10 mouse cellular contexts compared by ENCODE assay signal in genomic region chr7:129791450-129791820, GRCm38 (mm10).
DNase-seq lines count a peak whose midpoint lies in the region; ATAC-seq and TF ChIP-seq lines count a peak whose summit lies in the region.
"Had no signal": no experiment of that assay in that cellular context is flagged by ENCODE, and none has a peak within 500 bp of the region (broad histone marks: within the 10 kb centered on the region; RNA-seq: fewer than 3 reads in every experiment).

No protein-coding gene starts in this region.

- peak; percentile 69 for DNase-seq in forebrain, embryonic 14.5 days (ENCODE audit: low spot score)
- no peak for DNase-seq in forebrain, embryonic 10.5 days (ENCODE audit: extremely low spot score, low spot score)
- DNase-seq in left cerebral cortex, postnatal 4 days: peak; percentile 51
- no peak for DNase-seq in left cerebral cortex, postnatal 25 days (ENCODE audit: low spot score in 2 of 2)
- peak; percentile 74 for DNase-seq in brain, embryonic 14.5 days (ENCODE audit: low read depth)
- DNase-seq: cerebellum, adult 11-12 months; kidney, adult 11 months had no signal

- no peaks in the 10 kb centered on the region for H3K36me3 ChIP-seq in forebrain, embryonic 14.5 days (ENCODE audit: control insufficient read depth, insufficient read depth, low read length)
- no peaks in the 10 kb centered on the region for H3K36me3 ChIP-seq in forebrain, embryonic 10.5 days (replicated peaks)

- no peak for TF ChIP-seq CTCF in brain, embryonic 14.5 days (IDR thresholded peaks at IDR 0.05; ENCODE audit: borderline replicate concordance, extremely low read depth, insufficient read depth, insufficient read length)

- no peak for TF ChIP-seq POLR2A in brain, embryonic 14.5 days (IDR thresholded peaks at IDR 0.05; ENCODE audit: borderline replicate concordance, extremely low read depth, insufficient read depth, insufficient read length, poor library complexity, severe bottlenecking)

- peaks cover 7% of the 10 kb centered on the region; the same call in 1 of the 2 replicates for H3K4me1 ChIP-seq in forebrain, embryonic 14.5 days (ENCODE audit: control insufficient read depth, insufficient read depth, low read length)
- peaks cover 13% of the 10 kb centered on the region for H3K4me1 ChIP-seq in forebrain, embryonic 10.5 days

- peak; percentile 29; the same call in 1 of the 2 replicates for ATAC-seq in forebrain, embryonic 14.5 days
- ATAC-seq in megakaryocyte, adult 5-6 weeks (ENCODE audit: poor library complexity, severe bottlenecking): 0 out of 2 replicates have a peak, but pooled peaks have one; percentile 7
- no peak for ATAC-seq in inflammation-experienced regulatory T-cells, adult 6 months
- ATAC-seq in erythroblast, adult 5-6 weeks (replicated peaks; ENCODE audit: low FRiP score, poor library complexity, severe bottlenecking): no peak

- intact Hi-C loops in left cerebral cortex, postnatal 4 days (cut with DNase I): no loop called here
- intact Hi-C loops in left cerebral cortex, postnatal 25 days (cut with DNase I): no loop called here

- no peak overlapping the region for H3K4me2 ChIP-seq in forebrain, embryonic 14.5 days (ENCODE audit: low read length)

- no peak overlapping the region for H3K27ac ChIP-seq in forebrain, embryonic 14.5 days (ENCODE audit: low read depth, low read length)
- H3K27ac ChIP-seq in forebrain, embryonic 10.5 days: no peak overlapping the region

- H3K9me3 ChIP-seq in forebrain, embryonic 14.5 days (replicated peaks; ENCODE audit: control insufficient read depth, low read length): no peaks in the 10 kb centered on the region
- H3K9me3 ChIP-seq in forebrain, embryonic 10.5 days: no peaks in the 10 kb centered on the region

- 57% methylated on average over 6 of the region's 6 CpGs for WGBS in forebrain, embryonic 14.5 days
- 94% methylated on average over 6 of the region's 6 CpGs for WGBS in forebrain, embryonic 10.5 days

- H3K27me3 ChIP-seq in forebrain, embryonic 14.5 days (replicated peaks; ENCODE audit: control insufficient read depth, insufficient read depth, low read length): no peaks in the 10 kb centered on the region
- H3K27me3 ChIP-seq in forebrain, embryonic 10.5 days (ENCODE audit: poor library complexity, severe bottlenecking): 0 out of 2 replicates have a peak, but pooled peaks cover 6% of the 10 kb centered on the region

- H3K4me3 ChIP-seq in forebrain, embryonic 14.5 days (ENCODE audit: low read depth, low read length): no peak overlapping the region
- no peak overlapping the region for H3K4me3 ChIP-seq in forebrain, embryonic 10.5 days

- H3K9ac ChIP-seq in forebrain, embryonic 14.5 days (ENCODE audit: low read length): no peak overlapping the region

Comparison
In these comparisons a context has a peak if more than half of its experiments do, and no peak if none do; other contexts are left out.
1. DNase-seq: peak in forebrain, embryonic 14.5 days (single experiment), left cerebral cortex, postnatal 4 days (single experiment) and brain, embryonic 14.5 days (single experiment); none in forebrain, embryonic 10.5 days (single experiment) and left cerebral cortex, postnatal 25 days (0 of 2).
2. ATAC-seq: peak in forebrain, embryonic 14.5 days (single experiment) and megakaryocyte, adult 5-6 weeks (single experiment); none in inflammation-experienced regulatory T-cells, adult 6 months (single experiment) and erythroblast, adult 5-6 weeks (single experiment).